32 mouse cellular contexts compared by ENCODE assay signal in genomic region chr1:141322968-141323367, GRCm38 (mm10).
A peak's percentile ranks its signal among the peaks of the same experiment; 100 is the strongest.
DNase-seq lines count a peak whose midpoint lies in the region; ATAC-seq lines count a peak whose summit lies in the region.
"Had no signal": no experiment of that assay in that cellular context is flagged by ENCODE, and none has a peak within 500 bp of the region (broad histone marks: within the 10 kb centered on the region; RNA-seq: fewer than 3 reads in every experiment).

No protein-coding gene starts in this region.

- 24% methylated on average over 3 of the region's 3 CpGs for WGBS in midbrain, embryonic 14.5 days
- WGBS in midbrain, embryonic 10.5 days: 77% methylated on average over 3 of the region's 3 CpGs
- 21% methylated on average over 3 of the region's 3 CpGs for WGBS in neural tube, embryonic 13.5 days

- no peak overlapping the region for H3K4me2 ChIP-seq in midbrain, embryonic 14.5 days (ENCODE audit: low read length)
- no peak overlapping the region for H3K4me2 ChIP-seq in neural tube, embryonic 13.5 days
- H3K4me2 ChIP-seq: embryonic facial prominence, embryonic 13.5 days; forebrain, embryonic 12.5 days; forebrain, embryonic 15.5 days; heart, embryonic 12.5 days; heart, embryonic 15.5 days; hindbrain, embryonic 15.5 days had no signal

- H3K4me3 ChIP-seq in midbrain, embryonic 14.5 days (replicated peaks; ENCODE audit: low read depth, low read length): no peak overlapping the region
- no peak overlapping the region for H3K4me3 ChIP-seq in midbrain, embryonic 10.5 days
- H3K4me3 ChIP-seq in neural tube, embryonic 13.5 days: no peak overlapping the region
- H3K4me3 ChIP-seq: embryonic facial prominence, embryonic 10.5 days; embryonic facial prominence, embryonic 13.5 days; erythroblast, embryonic 14.5 days; forebrain, embryonic 12.5 days; forebrain, embryonic 15.5 days; heart, embryonic 12.5 days; heart, embryonic 15.5 days; hindbrain, embryonic 10.5 days; hindbrain, embryonic 15.5 days had no signal

- DNase-seq in embryo, embryonic 11 days: peak; percentile 2
- no peak for DNase-seq in embryo, embryonic 9.5 days (ENCODE audit: extremely low spot score)
- peak; percentile 8 for DNase-seq in midbrain, embryonic 14.5 days
- DNase-seq in midbrain, embryonic 10.5 days (ENCODE audit: low spot score): no peak
- DNase-seq in neural tube, embryonic 10.5 days (ENCODE audit: extremely low spot score, low spot score): no peak
- peak; percentile 2 for DNase-seq in mesoderm, embryonic 11.5 days (ENCODE audit: low read depth, low spot score)
- DNase-seq in urinary bladder, postnatal 4 days (ENCODE audit: low spot score in 2 of 2): no peak
- DNase-seq: adrenal gland, postnatal 10 days; adrenal gland, postnatal 36 days; B cell, adult 2 months; cerebellum, adult 11 months; cerebellum, adult 2 months; cerebellum, adult 9-11 months; cerebellum, postnatal 25 days; gastrocnemius, postnatal 25 days; heart, adult 18-20 months; heart, postnatal 10 days; heart, postnatal 36 days had no signal

- H3K9me3 ChIP-seq in midbrain, embryonic 14.5 days (ENCODE audit: control insufficient read depth, low read length): no peaks in the 10 kb centered on the region
- H3K9me3 ChIP-seq in midbrain, embryonic 10.5 days (replicated peaks): no peaks in the 10 kb centered on the region
- H3K9me3 ChIP-seq in neural tube, embryonic 13.5 days: no peaks in the 10 kb centered on the region
- H3K9me3 ChIP-seq: embryonic facial prominence, embryonic 10.5 days; embryonic facial prominence, embryonic 13.5 days; forebrain, embryonic 12.5 days; forebrain, embryonic 15.5 days; heart, embryonic 12.5 days; heart, embryonic 15.5 days; hindbrain, embryonic 10.5 days; hindbrain, embryonic 15.5 days had no signal

- H3K9ac ChIP-seq in midbrain, embryonic 14.5 days (replicated peaks; ENCODE audit: low read length): no peak overlapping the region
- no peak overlapping the region for H3K9ac ChIP-seq in neural tube, embryonic 13.5 days
- H3K9ac ChIP-seq: embryonic facial prominence, embryonic 13.5 days; forebrain, embryonic 12.5 days; forebrain, embryonic 15.5 days; heart, embryonic 12.5 days; heart, embryonic 15.5 days; hindbrain, embryonic 15.5 days had no signal

- H3K36me3 ChIP-seq in midbrain, embryonic 14.5 days (ENCODE audit: control insufficient read depth, insufficient read depth, low read length): no peaks in the 10 kb centered on the region
- no peaks in the 10 kb centered on the region for H3K36me3 ChIP-seq in midbrain, embryonic 10.5 days
- no peaks in the 10 kb centered on the region for H3K36me3 ChIP-seq in neural tube, embryonic 13.5 days
- H3K36me3 ChIP-seq: embryonic facial prominence, embryonic 10.5 days; embryonic facial prominence, embryonic 13.5 days; forebrain, embryonic 12.5 days; forebrain, embryonic 15.5 days; G1E; heart, embryonic 12.5 days; heart, embryonic 15.5 days; hindbrain, embryonic 10.5 days; hindbrain, embryonic 15.5 days had no signal

- no peaks in the 10 kb centered on the region for H3K4me1 ChIP-seq in midbrain, embryonic 14.5 days (ENCODE audit: control insufficient read depth, insufficient read depth, low read length)
- H3K4me1 ChIP-seq in midbrain, embryonic 10.5 days: no peaks in the 10 kb centered on the region
- H3K4me1 ChIP-seq in neural tube, embryonic 13.5 days (replicated peaks): no peaks in the 10 kb centered on the region
- H3K4me1 ChIP-seq: embryonic facial prominence, embryonic 10.5 days; embryonic facial prominence, embryonic 13.5 days; forebrain, embryonic 12.5 days; forebrain, embryonic 15.5 days; heart, embryonic 12.5 days; heart, embryonic 15.5 days; hindbrain, embryonic 10.5 days; hindbrain, embryonic 15.5 days had no signal

- ATAC-seq in midbrain, embryonic 14.5 days (ENCODE audit: low FRiP score, low TSS enrichment): no peak
- peak; percentile 61; the same call in 1 of the 2 replicates for ATAC-seq in neural tube, embryonic 13.5 days (ENCODE audit: low read depth)
- ATAC-seq: forebrain, embryonic 15.5 days; inflammation-experienced regulatory T-cells, adult 6 months; Patski had no signal

- no peak overlapping the region for H3K27ac ChIP-seq in midbrain, embryonic 14.5 days (replicated peaks; ENCODE audit: low read depth, low read length)
- H3K27ac ChIP-seq in midbrain, embryonic 10.5 days (replicated peaks): no peak overlapping the region
- no peak overlapping the region for H3K27ac ChIP-seq in neural tube, embryonic 13.5 days (replicated peaks)
- H3K27ac ChIP-seq: embryonic facial prominence, embryonic 10.5 days; embryonic facial prominence, embryonic 13.5 days; forebrain, embryonic 12.5 days; forebrain, embryonic 15.5 days; heart, embryonic 15.5 days; hindbrain, embryonic 10.5 days; hindbrain, embryonic 15.5 days had no signal

- no peaks in the 10 kb centered on the region for H3K27me3 ChIP-seq in midbrain, embryonic 14.5 days (ENCODE audit: control insufficient read depth, insufficient read depth, low read length)
- H3K27me3 ChIP-seq in midbrain, embryonic 10.5 days (ENCODE audit: low read depth, poor library complexity, severe bottlenecking): no peaks in the 10 kb centered on the region
- no peaks in the 10 kb centered on the region for H3K27me3 ChIP-seq in neural tube, embryonic 13.5 days
- H3K27me3 ChIP-seq: CH12.LX; embryonic facial prominence, embryonic 13.5 days; forebrain, embryonic 12.5 days; forebrain, embryonic 15.5 days; heart, embryonic 12.5 days; heart, embryonic 15.5 days; hindbrain, embryonic 15.5 days; Patski had no signal

Comparison
In these comparisons a context has a peak if more than half of its experiments do, and no peak if none do; other contexts are left out.
1. DNase-seq: peak in embryo, embryonic 11 days (single experiment), midbrain, embryonic 14.5 days (single experiment) and mesoderm, embryonic 11.5 days (single experiment); none in embryo, embryonic 9.5 days (single experiment), midbrain, embryonic 10.5 days (single experiment), neural tube, embryonic 10.5 days (single experiment) and urinary bladder, postnatal 4 days (0 of 2).